Mouse (Mus musculus) right cerebral cortex, adult 18-20 months (tissue): Measurements from ENCODE around the gene Samd9l.
"Not testable (repeated sequence)": the region's sequence is repeated elsewhere in the genome, so short reads cannot be mapped to it uniquely, and the experiment has no call there.

Experiments
- DNase-seq: peaks from one replicate; pipeline ENCODE4 v3.0.0; 2022; ENCODE audit warnings: mixed read lengths

Gene Samd9l

DNA sequence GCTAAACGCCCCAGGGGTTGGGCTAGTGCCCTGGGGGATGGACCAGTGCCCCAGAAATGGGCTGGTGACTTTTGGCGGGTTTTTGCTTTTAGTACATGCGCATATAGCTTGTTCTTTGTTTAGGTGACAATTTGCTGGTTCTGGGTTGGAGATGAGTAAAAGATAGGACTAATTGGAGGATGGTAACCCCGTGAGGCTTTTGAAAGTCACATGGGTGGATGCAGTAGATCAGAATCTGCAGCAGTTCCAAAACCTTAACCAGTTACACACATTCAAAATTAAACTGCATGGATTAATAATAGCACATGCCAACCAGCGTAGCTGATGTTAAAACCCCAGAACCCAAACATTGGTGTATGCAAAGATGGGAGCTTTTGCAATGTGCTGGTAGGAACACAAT is 57.9 kb downstream of the Samd9l start:
- DNase-seq, result no peak

DNA sequence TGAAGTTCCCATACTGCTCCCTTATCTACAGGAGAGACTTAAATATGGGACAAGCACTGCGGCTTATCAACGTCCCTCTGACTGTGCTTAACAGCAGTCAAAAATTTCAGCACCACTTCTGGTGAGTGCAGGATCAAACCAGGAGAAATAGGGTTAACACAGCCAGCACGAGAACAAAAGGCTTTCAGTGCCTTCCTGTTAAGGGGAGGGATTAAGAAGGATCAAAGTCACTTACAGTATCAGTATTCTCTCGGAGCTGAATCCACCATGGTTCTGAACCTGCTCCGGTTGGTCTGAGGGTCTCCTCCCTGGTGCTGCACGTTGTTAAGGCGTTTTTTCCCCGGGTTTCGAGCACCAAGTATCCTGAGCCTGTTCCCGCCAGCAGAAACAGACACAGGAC is 58.4 kb downstream of the Samd9l start:
- DNase-seq, result not testable (repeated sequence)

DNA sequence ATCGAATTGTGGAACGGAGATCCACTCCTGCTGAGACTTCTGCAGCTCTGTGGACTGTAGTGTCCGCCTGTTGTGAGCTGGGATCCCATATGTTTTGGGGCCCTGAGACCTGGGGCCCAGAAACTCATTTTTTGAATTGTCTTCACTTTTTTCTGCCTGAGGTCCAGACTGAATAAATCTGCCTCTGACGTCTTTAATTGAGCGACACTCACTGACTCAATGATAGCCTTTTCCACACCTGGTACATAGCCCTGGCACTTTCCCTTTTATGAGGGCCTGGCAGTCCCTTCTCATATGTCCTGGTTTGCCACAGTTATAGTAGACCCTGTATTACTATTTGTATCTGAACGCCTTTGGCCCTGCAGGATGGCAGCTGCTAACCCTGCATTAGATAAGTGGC is 60.2 kb downstream of the Samd9l start:
- not testable (repeated sequence) for DNase-seq
